Mouse (Mus musculus) adrenal gland, postnatal 14 days (tissue): ENCODE measurements at regions not wholly inside any gene's neighbourhood (a gene's known extent, or its start where the extent isn't known, plus 50 kb on each side); places are given as distances from the start of the nearest gene placed in this dataset.

ENCODE experiments used
- DNase-seq: peaks from one replicate; pipeline ENCODE4 v3.0.0; 2021; ENCODE audit warnings: mixed read lengths

DNA sequence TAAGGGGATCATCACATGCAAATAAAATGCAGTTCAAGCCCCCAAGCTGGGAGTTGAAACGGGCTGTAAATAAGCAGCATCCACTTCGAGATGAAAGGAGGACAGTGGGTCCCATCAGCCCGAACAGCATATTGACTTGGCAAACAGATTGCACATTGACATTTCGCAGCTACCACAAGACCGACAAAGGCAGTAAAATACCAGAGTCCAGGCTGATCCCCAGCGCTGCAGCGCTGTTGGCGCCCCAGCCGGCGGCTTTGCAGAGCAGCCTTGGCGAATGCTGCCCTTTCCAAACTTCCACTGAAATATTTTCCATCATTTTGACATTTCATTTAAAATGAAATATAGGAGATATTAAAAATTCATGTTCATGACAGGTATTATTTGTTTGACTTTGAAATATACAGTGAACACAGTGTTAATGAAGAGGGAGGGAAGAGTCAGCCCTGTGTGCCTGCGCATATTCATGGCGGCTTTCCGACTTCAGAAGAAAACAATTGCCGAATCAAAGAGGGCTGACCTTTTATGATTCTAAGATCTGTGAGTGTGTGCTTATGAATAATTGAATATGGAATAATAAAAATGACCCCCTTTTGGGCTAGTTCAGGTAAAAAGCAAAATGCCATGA is 98.4 kb downstream of the Sqor start:
- no peak for DNase-seq

DNA sequence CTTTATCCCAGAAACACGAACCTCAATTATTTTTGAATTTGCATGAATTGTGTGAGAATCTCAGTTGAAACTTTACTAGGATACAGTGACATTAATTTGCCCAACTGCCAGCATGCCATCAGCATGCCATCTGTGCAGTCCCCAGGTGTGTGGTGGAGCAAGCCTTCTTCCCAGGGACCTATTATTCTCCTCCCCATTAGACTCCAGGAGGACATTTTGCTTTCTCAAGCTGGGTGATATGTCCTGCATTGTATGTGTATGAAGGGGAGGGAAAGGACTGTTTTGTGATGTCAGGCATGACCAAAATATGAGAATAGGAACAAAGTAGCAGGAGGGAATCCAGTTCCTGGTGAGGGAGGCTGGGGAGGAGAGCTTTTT is 98.9 kb downstream of the Sqor start:
- no peak for DNase-seq

DNA sequence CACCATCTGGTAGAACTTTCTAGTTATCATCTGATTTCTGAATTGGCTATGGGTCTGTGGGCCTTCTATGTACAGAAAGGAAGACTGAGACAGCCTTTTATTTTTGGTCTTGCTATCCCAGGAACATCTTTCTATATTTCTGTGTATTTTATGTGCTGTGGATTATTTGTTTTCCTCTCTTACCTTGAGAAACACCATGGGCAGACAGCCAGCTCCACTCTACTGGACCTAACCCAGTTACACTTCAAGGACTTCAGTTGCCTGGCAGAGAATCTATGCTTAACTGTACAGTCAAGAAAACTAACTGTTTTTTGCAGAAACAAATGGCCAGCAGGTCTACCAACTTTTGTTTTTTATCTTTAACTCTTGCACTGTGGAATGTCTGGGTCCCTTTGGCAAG is 122.1 kb downstream of the Sqor start:
- DNase-seq = no peak

DNA sequence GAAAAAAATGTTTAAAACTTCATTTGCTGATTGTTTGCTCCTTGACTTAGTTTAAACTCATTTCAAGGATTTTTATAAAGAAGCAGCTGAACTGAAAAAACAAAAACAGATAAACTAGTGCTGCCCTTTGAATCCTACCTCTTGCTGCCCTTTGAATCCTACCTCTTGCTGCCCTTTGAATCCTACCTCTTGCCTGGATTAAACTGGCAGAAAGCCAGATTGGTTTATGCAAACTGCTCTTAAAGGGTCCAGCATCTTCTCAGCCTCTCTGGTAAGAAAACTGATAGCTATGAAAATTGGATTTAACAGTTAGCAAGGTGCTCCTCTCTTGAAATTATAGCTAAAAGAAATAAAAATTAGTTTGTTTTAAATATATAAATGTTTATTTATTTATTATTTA is 122.5 kb downstream of the Sqor start:
- no peak for DNase-seq

DNA sequence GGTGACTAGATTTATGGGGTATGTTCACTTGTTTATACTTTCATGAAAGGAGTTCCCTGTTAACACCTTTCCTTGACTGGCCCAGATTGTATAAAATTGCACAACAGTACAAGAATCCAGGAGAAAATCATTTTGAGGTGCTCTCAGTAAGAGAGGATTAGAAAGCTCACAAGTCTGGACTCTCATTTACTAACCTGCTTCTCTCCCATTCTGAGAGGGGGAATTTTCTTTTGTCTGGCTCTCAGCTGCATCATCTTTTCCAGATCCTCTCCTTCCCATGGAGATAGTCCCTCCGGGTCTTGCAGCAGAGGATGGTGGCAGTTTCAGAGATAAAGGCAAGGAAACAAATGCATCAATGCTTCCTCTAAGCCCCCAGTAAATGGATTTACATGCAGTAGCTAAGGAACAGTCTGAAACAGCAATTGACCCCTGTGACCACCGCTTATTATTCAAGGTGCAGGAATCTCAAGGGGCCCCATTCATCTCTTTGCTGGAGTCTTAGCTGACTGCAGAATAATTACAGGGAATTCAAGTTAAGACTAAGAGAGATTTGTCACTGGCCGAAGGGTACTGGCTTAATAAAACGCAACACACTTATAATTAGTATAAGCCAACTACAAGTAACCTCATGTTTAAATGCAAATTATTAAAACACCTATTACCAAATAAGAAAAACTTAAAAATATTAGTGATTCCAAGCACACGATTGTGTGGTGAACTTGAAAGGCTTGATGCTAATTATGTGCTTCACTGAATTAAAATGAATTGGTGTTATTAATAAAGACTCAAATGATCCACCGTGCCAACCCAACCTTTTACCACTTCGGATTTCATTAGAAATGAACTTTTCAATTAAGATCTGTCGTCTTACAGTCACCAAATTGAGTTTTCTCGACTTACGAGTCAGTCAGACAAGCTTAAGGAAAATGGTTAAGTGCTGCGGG is 140.4 kb downstream of the Sqor start:
- DNase-seq = no peak

DNA sequence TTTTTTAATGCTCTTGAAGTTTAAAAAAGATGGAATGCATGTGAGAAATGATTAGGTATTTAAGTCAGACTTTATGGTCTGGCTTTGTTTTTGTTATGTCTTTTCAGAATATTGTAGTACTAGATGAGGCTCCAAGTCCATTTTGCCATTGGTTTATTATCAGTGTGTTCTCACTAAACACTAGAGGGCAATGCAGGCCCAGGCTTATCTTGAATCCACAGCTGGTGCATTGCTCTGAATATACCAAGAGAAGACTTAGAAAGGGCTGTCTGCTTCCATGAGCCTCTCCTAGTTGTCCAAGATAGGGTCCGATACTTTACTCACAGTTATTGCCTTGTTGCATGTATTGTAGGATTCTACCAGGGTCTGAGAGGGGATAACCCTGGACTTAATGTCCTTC is 151.7 kb downstream of the Sqor start:
- DNase-seq = no peak

DNA sequence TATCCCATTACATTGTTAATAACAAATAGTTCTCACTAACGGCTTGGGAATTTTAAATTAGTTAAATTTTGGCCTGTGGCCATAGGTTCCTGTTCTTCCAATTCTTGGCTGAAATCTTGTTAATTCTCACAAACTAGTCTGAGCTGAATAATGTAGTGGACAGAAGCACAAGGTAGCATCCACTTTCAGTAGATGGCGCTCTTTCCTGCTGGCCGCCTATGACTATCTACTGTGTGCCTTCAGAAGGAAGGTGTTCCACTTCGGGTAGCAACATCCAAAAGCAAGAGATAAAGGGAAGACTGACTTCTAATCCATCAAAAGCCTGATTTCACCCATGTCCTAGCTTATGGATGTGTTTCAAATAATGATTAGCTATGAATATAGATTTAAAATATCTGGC is 172.9 kb downstream of the Sqor start:
- DNase-seq = peak; percentile 10

DNA sequence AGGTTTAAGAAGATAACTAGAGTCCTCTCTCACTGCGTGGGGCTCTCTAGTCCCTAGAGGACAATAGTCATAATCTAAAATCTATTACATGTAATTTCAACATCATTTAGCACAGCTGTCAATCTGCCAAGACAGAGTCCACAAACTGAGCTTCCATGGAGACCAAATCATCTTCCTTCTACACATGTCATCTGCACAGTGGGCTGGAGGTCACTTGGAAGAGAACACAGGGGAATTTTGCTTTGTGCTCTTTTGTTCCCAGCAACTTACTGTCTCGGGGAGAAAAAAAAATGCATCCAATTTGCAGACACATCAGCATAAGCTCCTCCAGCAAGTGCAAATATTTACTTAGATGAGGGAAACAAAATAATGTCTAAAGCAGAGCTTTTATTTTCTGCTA is 179.8 kb downstream of the Sqor start:
- no peak for DNase-seq

DNA sequence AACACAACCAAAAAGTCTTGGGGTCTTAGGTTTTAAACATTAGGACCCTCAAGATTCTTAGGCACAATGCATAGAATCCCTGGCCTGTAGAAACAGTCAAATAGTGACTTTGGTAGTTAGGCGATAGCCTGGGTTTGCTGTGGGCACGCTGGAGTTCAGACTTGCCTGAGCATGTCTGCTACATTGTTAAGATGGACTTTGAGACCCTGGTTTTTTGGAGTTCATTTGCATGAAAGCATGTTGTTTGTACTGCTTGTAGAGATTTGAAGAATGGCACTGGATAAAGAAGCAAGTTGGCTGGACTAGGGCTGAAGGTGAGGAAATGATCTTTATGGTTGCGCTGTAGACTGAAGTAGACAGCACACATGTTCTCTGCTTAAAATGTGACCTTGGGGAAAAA is 180.9 kb downstream of the Sqor start:
- DNase-seq = no peak

DNA sequence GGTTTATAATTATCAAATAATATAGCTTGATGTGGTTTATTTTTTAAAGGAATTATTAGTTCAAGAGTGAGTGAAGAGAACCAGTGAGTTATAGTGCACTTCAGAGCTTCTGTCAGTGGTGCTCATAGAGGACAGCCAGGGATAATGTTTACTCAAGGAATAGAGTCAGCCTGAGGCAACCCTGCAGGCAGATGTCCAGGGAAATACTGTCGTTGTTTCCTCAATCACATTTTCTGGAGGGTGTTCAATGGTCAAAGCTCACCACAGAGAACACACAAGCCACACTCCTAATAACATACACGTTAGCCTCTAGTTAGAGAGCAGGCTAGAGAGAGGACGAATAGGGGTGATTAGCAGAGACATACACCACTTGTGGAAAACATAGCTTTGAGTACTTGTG is 184.0 kb downstream of the Sqor start:
- no peak for DNase-seq

DNA sequence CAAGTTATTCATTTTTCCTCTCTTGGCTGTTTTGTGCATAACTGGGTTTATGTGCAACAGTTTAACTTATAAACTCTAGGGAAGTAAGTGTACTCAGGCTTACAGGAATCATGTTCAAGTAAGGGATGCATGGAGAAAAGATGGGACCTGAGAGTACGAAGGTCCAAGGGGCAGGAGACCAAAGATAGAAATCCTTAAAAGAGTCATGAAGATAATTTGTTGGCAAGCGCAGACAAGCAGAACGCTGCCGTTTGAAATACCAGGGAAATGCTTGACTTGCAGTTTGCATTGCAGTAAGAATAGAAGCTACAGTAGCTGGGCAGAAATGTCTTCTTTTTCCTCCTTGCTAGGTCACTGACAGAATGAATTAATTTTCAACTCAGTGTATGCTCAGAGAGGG is 196.7 kb downstream of the Sqor start:
- DNase-seq = no peak

DNA sequence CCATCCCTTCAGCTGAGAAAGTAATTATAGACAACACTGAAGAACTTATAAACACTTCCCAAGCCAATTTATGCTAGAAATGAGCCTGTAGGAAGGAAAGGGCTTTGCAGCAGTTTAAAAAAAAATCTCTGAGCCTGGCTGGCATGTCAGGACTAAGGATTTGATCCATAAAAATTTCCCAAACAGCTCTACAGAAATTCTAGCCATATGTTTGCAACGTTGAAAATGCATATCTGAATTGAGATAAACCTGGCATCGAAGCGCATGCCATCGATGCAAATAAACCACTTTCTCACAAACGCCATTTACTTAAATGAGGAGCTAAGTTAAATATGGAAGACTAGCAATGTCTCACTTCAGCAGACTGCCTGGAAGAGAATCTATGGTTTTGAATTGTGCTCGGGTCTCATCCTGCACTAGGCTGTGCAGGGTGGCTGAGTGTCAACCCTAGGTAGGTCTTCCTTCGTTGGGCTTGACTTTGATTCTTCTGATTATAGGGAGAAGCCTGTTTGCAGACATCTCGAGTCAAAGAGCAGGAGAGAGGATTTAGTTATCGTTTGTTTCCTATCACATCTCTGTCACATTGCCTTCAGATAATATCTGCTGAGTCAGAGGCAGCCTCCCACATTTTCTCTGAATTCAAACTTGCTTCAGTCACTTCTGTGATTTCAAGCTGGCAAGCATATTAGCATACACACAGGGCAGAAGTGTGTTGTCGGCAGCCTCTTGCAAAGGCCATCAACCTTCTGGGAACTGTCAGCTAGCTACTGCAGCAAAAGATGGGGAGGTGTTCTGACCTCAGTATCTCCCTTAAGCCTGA is 204.0 kb downstream of the Sqor start:
- DNase-seq = no peak
